ENCODE assay signal across 19 mouse cellular contexts in the genomic region with DNA sequence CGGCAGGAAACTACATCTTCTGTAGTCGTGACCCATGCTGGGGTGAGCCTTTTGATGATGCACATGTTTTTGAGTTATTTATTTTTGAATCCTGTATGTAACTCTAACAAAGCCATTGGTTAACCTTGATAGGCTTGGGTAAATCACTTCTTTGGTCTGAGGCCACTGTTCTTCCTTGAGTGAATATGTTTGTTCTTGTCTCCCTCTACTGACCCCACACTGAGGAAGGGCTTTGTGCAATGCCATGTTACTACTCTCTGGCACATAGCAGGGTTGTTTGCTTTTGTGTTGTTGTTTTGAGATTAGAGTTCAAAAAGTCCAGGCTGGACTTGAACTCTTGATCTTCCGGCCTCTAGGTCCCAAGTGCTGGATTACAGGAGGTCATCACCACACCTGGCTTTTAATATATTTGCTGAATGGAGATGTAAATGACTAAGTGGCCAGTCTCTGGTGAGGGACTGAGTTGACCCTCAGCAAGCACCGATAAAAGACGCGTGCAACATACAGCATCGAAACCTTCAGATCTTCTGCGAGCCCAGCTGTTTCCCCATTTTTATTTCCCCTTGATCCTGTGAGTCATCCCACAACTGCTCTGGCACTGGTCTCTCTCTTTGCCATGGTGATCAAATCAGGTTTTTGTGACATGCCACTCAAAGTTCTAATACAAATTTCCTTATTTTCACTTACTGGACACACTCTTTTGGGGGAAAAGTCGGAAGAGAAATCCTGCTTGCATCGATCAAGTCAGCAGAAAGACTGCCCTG. TPM values are rescaled to one million over a fixed set of nuclear protein-coding genes. Genes with fewer than 3 reads are reported as not detected.
DNase-seq lines count a peak whose midpoint lies in the region; ATAC-seq and TF ChIP-seq lines count a peak whose summit lies in the region.
"Had no signal": no experiment of that assay in that cellular context is flagged by ENCODE, and none has a peak within 500 bp of the region (broad histone marks: within the 10 kb centered on the region; RNA-seq: fewer than 3 reads in every experiment).

No protein-coding gene starts in this region.

- TF ChIP-seq EP300 in MEL (IDR thresholded peaks at IDR 0.05; ENCODE audit: low read depth in 1 of 2, low read length in 2 of 2) = no peak

- H3K9ac ChIP-seq in kidney, postnatal 0 days (ENCODE audit: low read depth, low read length) = no peak overlapping the region
- H3K9ac ChIP-seq in MEL (ENCODE audit: control insufficient read depth, low read depth, low read length, poor library complexity, severe bottlenecking) = no peak overlapping the region
- H3K9ac ChIP-seq in forebrain, embryonic 15.5 days (replicated peaks) = no peak overlapping the region
- H3K9ac ChIP-seq: forebrain, embryonic 13.5 days; heart, embryonic 12.5 days; liver, embryonic 12.5 days; midbrain, embryonic 15.5 days had no signal

- no peak overlapping the region for H3K27ac ChIP-seq in kidney, postnatal 0 days
- H3K27ac ChIP-seq in MEL (ENCODE audit: control insufficient read depth, low read depth, low read length) = no peak overlapping the region
- peak overlapping the region; percentile 85 for H3K27ac ChIP-seq in macrophage
- no peak overlapping the region for H3K27ac ChIP-seq in forebrain, embryonic 15.5 days (replicated peaks)
- H3K27ac ChIP-seq: forebrain, embryonic 13.5 days; liver, embryonic 12.5 days; midbrain, embryonic 15.5 days had no signal

- no peak overlapping the region for H3K4me3 ChIP-seq in kidney, postnatal 0 days (replicated peaks; ENCODE audit: low read depth, low read length)
- H3K4me3 ChIP-seq in MEL (ENCODE audit: control insufficient read depth in 1 of 2, insufficient read depth in 1 of 2, low read depth in 2 of 2, low read length in 2 of 2) (no peak overlapping the region), macrophage (ENCODE audit: inconsistent target) (no peak overlapping the region)
- no peak overlapping the region for H3K4me3 ChIP-seq in forebrain, embryonic 15.5 days
- H3K4me3 ChIP-seq: forebrain, embryonic 13.5 days; heart, embryonic 12.5 days; liver, embryonic 12.5 days; midbrain, embryonic 15.5 days had no signal

- no peak overlapping the region for H3K4me2 ChIP-seq in kidney, postnatal 0 days (ENCODE audit: low read length)
- no peak overlapping the region for H3K4me2 ChIP-seq in forebrain, embryonic 15.5 days (replicated peaks)
- H3K4me2 ChIP-seq: forebrain, embryonic 13.5 days; heart, embryonic 12.5 days; liver, embryonic 12.5 days; midbrain, embryonic 15.5 days had no signal

- no peak for DNase-seq in kidney, postnatal 0 days (ENCODE audit: low spot score)
- no peak for DNase-seq in kidney, postnatal 36 days
- peak; percentile 87 for DNase-seq in 416B (ENCODE audit: low read depth)
- DNase-seq in MEL (ENCODE audit: low read depth, low spot score) = peak; percentile 10
- no peak for DNase-seq in embryo, embryonic 10.5 days (ENCODE audit: low spot score)
- DNase-seq in right cerebral cortex, postnatal 14 days = no peak
- DNase-seq: adrenal gland, postnatal 14 days; heart, postnatal 4 days; kidney, postnatal 4 days; lung, postnatal 4 days; right cerebral cortex, adult 18-20 months; thymus, adult 2 months had no signal

- H3K27me3 ChIP-seq in kidney, postnatal 0 days (ENCODE audit: insufficient read depth, low read length) = no peaks in the 10 kb centered on the region
- H3K27me3 ChIP-seq in MEL (ENCODE audit: control insufficient read depth in 1 of 2, insufficient read depth in 2 of 2, low read length in 2 of 2) = no peaks in the 10 kb centered on the region
- no peaks in the 10 kb centered on the region for H3K27me3 ChIP-seq in forebrain, embryonic 15.5 days
- H3K27me3 ChIP-seq: forebrain, embryonic 13.5 days; midbrain, embryonic 15.5 days had no signal

- TF ChIP-seq CTCF in kidney, postnatal 0 days (IDR thresholded peaks at IDR 0.05; ENCODE audit: low read depth) = peak; percentile 14; the same call in 1 of the 2 replicates
- no peak; a peak in 1 of 6 replicates for TF ChIP-seq CTCF in MEL (IDR thresholded peaks at IDR 0.05 in 2 of 3, conservative IDR thresholded peaks at IDR 0.05 in 1 of 3; ENCODE audit: control insufficient read depth in 1 of 3, insufficient read depth in 1 of 3, low read depth in 2 of 3, low read length in 3 of 3, poor library complexity in 1 of 3, severe bottlenecking in 1 of 3)

- no peaks in the 10 kb centered on the region for H3K36me3 ChIP-seq in kidney, postnatal 0 days (ENCODE audit: insufficient read depth, low read length)
- H3K36me3 ChIP-seq in MEL (ENCODE audit: control insufficient read depth in 1 of 2, insufficient read depth in 2 of 2, low read length in 2 of 2) (no peaks in the 10 kb centered on the region), macrophage (ENCODE audit: inconsistent target) (no peaks in the 10 kb centered on the region)
- no peaks in the 10 kb centered on the region for H3K36me3 ChIP-seq in forebrain, embryonic 15.5 days
- H3K36me3 ChIP-seq: heart, embryonic 12.5 days; liver, embryonic 12.5 days; midbrain, embryonic 15.5 days had no signal

- H3K79me2 ChIP-seq in MEL (ENCODE audit: control insufficient read depth, insufficient read depth, low read length, poor library complexity) (no peaks in the 10 kb centered on the region), macrophage (ENCODE audit: inconsistent target) (no peaks in the 10 kb centered on the region)

- no peak for TF ChIP-seq POLR2A in MEL (IDR thresholded peaks at IDR 0.05; ENCODE audit: control insufficient read depth in 1 of 2, insufficient read depth in 1 of 2, low read depth in 1 of 2, low read length in 2 of 2, poor library complexity in 1 of 2)

- H3K4me1 ChIP-seq in kidney, postnatal 0 days (replicated peaks; ENCODE audit: insufficient read depth, low read length) = no peaks in the 10 kb centered on the region
- peaks cover 0 to 3% of the 10 kb centered on the region in 2 experiments; a peak in 1 of 4 replicates for H3K4me1 ChIP-seq in MEL (ENCODE audit: control insufficient read depth in 1 of 2, insufficient read depth in 2 of 2, low read length in 2 of 2)
- peaks cover 3% of the 10 kb centered on the region; the same call in 1 of the 2 replicates for H3K4me1 ChIP-seq in forebrain, embryonic 15.5 days
- H3K4me1 ChIP-seq: liver, embryonic 12.5 days had no signal

- WGBS in kidney, postnatal 0 days = 89% methylated on average over 10 of the region's 10 CpGs
- 23% methylated on average over 10 of the region's 10 CpGs for WGBS in macrophage (ENCODE audit: missing documents)
- WGBS in forebrain, embryonic 15.5 days = 92% methylated on average over 10 of the region's 10 CpGs

- H3K9me3 ChIP-seq in kidney, postnatal 0 days (replicated peaks; ENCODE audit: low read length) = no peaks in the 10 kb centered on the region
- no peaks in the 10 kb centered on the region for H3K9me3 ChIP-seq in MEL (replicated peaks; ENCODE audit: insufficient read depth, low read length)
- no peaks in the 10 kb centered on the region for H3K9me3 ChIP-seq in forebrain, embryonic 15.5 days
- H3K9me3 ChIP-seq: forebrain, embryonic 13.5 days; heart, embryonic 12.5 days; liver, embryonic 12.5 days; midbrain, embryonic 15.5 days had no signal

- TF ChIP-seq RAD21 in MEL (IDR thresholded peaks at IDR 0.05; ENCODE audit: low read depth, low read length) = no peak

- no peak for ATAC-seq in kidney, postnatal 0 days (replicated peaks; ENCODE audit: low FRiP score, low read depth)
- no peak for ATAC-seq in forebrain, embryonic 15.5 days (replicated peaks)
- ATAC-seq: forebrain, embryonic 13.5 days; liver, embryonic 12.5 days had no signal

TF ChIP-seq in MEL, 35 proteins besides CTCF, POLR2A, EP300 and RAD21 (continues in another document):
- TF ChIP-seq E2F4 (IDR thresholded peaks at IDR 0.05; ENCODE audit: borderline replicate concordance, low read depth, low read length) = no peak
- TF ChIP-seq USF1 (IDR thresholded peaks at IDR 0.05; ENCODE audit: low read depth, low read length) = no peak
- no peak for TF ChIP-seq POLR2AphosphoS2 (IDR thresholded peaks at IDR 0.05; ENCODE audit: low read length)
- TF ChIP-seq POLR2AphosphoS5 (IDR thresholded peaks at IDR 0.05; ENCODE audit: borderline replicate concordance, low read depth, low read length) = no peak
- TF ChIP-seq NELFE (IDR thresholded peaks at IDR 0.05; ENCODE audit: low read depth, low read length) = no peak
- no peak for TF ChIP-seq ZKSCAN1 (IDR thresholded peaks at IDR 0.05; ENCODE audit: low read depth, low read length)
- no peak for TF ChIP-seq MYC (IDR thresholded peaks at IDR 0.05; ENCODE audit: low read depth, low read length)
- no peak for TF ChIP-seq UBTF (IDR thresholded peaks at IDR 0.05; ENCODE audit: borderline replicate concordance, insufficient read depth, low read depth, low read length)
- no peak for TF ChIP-seq NRF1 (IDR thresholded peaks at IDR 0.05; ENCODE audit: insufficient read depth, low read depth, low read length, poor library complexity, severe bottlenecking)
- TF ChIP-seq MYB (IDR thresholded peaks at IDR 0.05; ENCODE audit: low read depth, low read length) = no peak
- TF ChIP-seq CHD1 (IDR thresholded peaks at IDR 0.05; ENCODE audit: low read depth, low read length) = no peak

RNA-seq across cellular contexts. Expression of gene Gm17455, which starts 1.3 kb away (rescaled TPM):
- polyA plus RNA-seq in kidney, postnatal 0 days (2015; fragmentation: Nextera tagmentation; extraction: Ambion mirVana) = 0.74 and 0.84 TPM in 2 replicates
- total RNA-seq in MEL (2012; rRNA removed) = not detected in 2 replicates
- polyA plus RNA-seq in MEL (2012; ENCODE audit: insufficient read depth in 1 of 2, insufficient read length in 2 of 2, low read depth in 1 of 2, low replicate concordance in 2 of 2, missing spikeins in 1 of 2) (not detected), macrophage (2018) (not detected in 3 replicates)
- total RNA-seq in macrophage (2018; cell fraction: chromatin; rRNA removed) = 1 to 10 TPM in 6 of 26 experiments, under 1 TPM in 2, not detected in 18; 0.81 to 7.0 (median 1.4) TPM
- under 1 TPM in 7 of 26 experiments, not detected in 19; 0.14 to 0.59 (median 0.29) TPM for total RNA-seq in macrophage (2018; cell fraction: cytosol; rRNA removed)
- 10 to 100 TPM in 1 of 26 experiments, 1 to 10 TPM in 9, under 1 TPM in 1, not detected in 15; 0.88 to 10.1 (median 1.5) TPM for total RNA-seq in macrophage (2018; cell fraction: nucleus; rRNA removed)
- polyA plus RNA-seq in forebrain, embryonic 15.5 days (2015; fragmentation: Nextera tagmentation; extraction: Ambion mirVana) = 4.9 and 6.9 TPM in 2 replicates
- total RNA-seq: adrenal gland, postnatal 14 days; gastrocnemius, adult 18-20 months; heart, postnatal 4 days had no signal
- polyA plus RNA-seq: liver, embryonic 12.5 days had no signal

RNA-seq across cellular contexts. Expression of gene Vsir, which starts 51.6 kb away (rescaled TPM):
- 3.4 and 3.7 TPM in 2 replicates for polyA plus RNA-seq in kidney, postnatal 0 days (2015; fragmentation: Nextera tagmentation; extraction: Ambion mirVana)
- total RNA-seq in MEL (2012; rRNA removed) = 4.9 and 11.2 TPM in 2 replicates
- polyA plus RNA-seq in MEL (2012; ENCODE audit: insufficient read depth in 1 of 2, insufficient read length in 2 of 2, low read depth in 1 of 2, low replicate concordance in 2 of 2, missing spikeins in 1 of 2) = 10 to 100 TPM in 1 of 2 experiments, not detected in 1; 10.6 TPM
- 100 to 1,000 TPM in 6 of 26 experiments, 10 to 100 TPM in 20; 10.8 to 164 (median 60.8) TPM for total RNA-seq in macrophage (2018; cell fraction: chromatin; rRNA removed)
- total RNA-seq in macrophage (2018; cell fraction: cytosol; rRNA removed) = 100 to 1,000 TPM in 24 of 26 experiments, 10 to 100 TPM in 2; 90.4 to 273 (median 157) TPM
- 100 to 1,000 TPM in 24 of 26 experiments, 10 to 100 TPM in 2; 88.2 to 317 (median 168) TPM for total RNA-seq in macrophage (2018; cell fraction: nucleus; rRNA removed)
- 165 to 459 TPM (median 279 TPM) in 3 replicates for polyA plus RNA-seq in macrophage (2018)
- polyA plus RNA-seq in forebrain, embryonic 15.5 days (2015; fragmentation: Nextera tagmentation; extraction: Ambion mirVana) = 1.4 and 2.4 TPM in 2 replicates

Comparison
In these comparisons a context has a peak if more than half of its experiments do, and no peak if none do; other contexts are left out.
1. DNase-seq: peak in 416B (single experiment) and MEL (single experiment); none in kidney, postnatal 0 days (single experiment), kidney, postnatal 36 days (0 of 2), embryo, embryonic 10.5 days (single experiment) and right cerebral cortex, postnatal 14 days (single experiment).
2. RNA of gene Vsir, which starts 51.6 kb away (polyA plus RNA-seq): 165 to 459 TPM in macrophage; 10.6 TPM in MEL, 3.4 to 3.7 TPM in kidney, postnatal 0 days and 1.4 to 2.4 TPM in forebrain, embryonic 15.5 days; every median in the first group is over 10 times any median in the second.